Mouse (Mus musculus) liver, adult (tissue): ENCODE data around the gene Snx12.

Experiments
- GATA4 ChIP-seq: IDR thresholded peaks from 2 replicates; pipeline ENCODE4 v1.6.1; 2014; ENCODE audit warnings: mild to moderate bottlenecking, low read length; ENCODE audit not compliant: insufficient replicate concordance

Snx12 gene

DNA sequence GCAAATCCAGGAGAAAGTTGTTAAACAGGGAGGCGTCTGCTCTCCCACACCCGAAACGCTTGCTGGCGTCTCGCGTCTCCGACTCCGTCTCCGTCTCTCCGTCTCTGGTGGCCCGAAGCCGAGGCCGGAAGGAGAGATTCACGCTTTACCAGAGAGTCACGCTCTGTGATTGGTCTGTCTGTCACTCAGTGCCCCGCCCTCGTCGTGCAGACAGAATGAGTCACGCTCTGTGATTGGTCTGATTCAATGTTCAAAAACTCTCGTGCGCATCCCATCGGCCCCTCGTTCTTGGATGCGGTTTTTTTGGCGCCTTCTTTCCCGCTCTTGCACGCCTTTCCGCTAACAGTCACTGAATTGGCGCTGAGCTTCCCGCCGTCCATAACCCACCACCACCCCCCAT, 162.8 kb downstream of the Snx12 start, which contains the start of gene Tex11:
Gene Tex11 (minus strand): TSS at position 127 of the 400 bp plus-strand sequence.
- TF ChIP-seq GATA4: no peak
